Mouse (Mus musculus): ENCODE results near the gene Elmo1.

DNA sequence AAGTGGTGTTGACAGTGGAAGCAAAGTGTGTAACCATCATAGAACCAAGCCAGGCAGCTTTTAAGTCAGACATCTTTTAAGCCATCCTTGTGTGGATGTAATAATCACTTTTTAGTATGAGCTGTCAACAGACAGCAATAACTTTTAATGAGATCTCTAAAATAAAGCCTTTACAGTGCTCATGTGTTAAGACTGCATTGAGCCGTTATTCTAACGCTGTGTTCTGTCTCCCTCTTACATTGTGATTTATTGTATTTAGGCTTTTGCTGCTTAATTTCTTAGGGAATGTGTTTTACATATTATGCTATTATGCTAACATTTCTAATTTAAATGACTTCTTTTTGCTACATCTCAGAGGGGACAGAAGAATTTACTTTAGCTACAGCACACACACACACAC, 189.5 kb downstream of the Elmo1 start:
- TF ChIP-seq CTCF (IDR thresholded peaks at IDR 0.05 in 2 of 3, conservative IDR thresholded peaks at IDR 0.05 in 1 of 3; ENCODE audit: control insufficient read depth in 1 of 3, insufficient read depth in 1 of 3, low read depth in 2 of 3, low read length in 3 of 3, poor library complexity in 1 of 3, severe bottlenecking in 1 of 3) (no peak), CHD1 (IDR thresholded peaks at IDR 0.05; ENCODE audit: low read depth, low read length) (no peak), TCF12 (IDR thresholded peaks at IDR 0.05; ENCODE audit: low read depth, low read length) (no peak), NELFE (IDR thresholded peaks at IDR 0.05; ENCODE audit: low read depth, low read length) (no peak), CHD2 (IDR thresholded peaks at IDR 0.05; ENCODE audit: low read length) (no peak)
